ENCODE assay signal across 11 mouse cellular contexts in genomic region chr17:33925406-33926116, GRCm38 (mm10). TPM values are rescaled to one million over a fixed set of nuclear protein-coding genes. Genes with fewer than 3 reads are reported as not detected.
DNase-seq lines count a peak whose midpoint lies in the region; ATAC-seq and TF ChIP-seq lines count a peak whose summit lies in the region.
"Had no signal": no experiment of that assay in that cellular context is flagged by ENCODE, and none has a peak within 500 bp of the region (broad histone marks: within the 10 kb centered on the region; RNA-seq: fewer than 3 reads in every experiment).

No protein-coding gene starts in this region.

- H3K4me3 ChIP-seq in heart, embryonic 10.5 days, result no peak overlapping the region
- no peak overlapping the region for H3K4me3 ChIP-seq in lung, embryonic 14.5 days (ENCODE audit: low read depth, low read length)
- no peak overlapping the region for H3K4me3 ChIP-seq in MEL (ENCODE audit: control insufficient read depth in 1 of 2, insufficient read depth in 1 of 2, low read depth in 2 of 2, low read length in 2 of 2)
- H3K4me3 ChIP-seq in liver, embryonic 14.5 days (ENCODE audit: insufficient read depth in 1 of 2, low read depth in 2 of 2, low read length in 2 of 2), result no peak overlapping the region
- H3K4me3 ChIP-seq: megakaryocyte, embryonic 14.5 days had no signal

- TF ChIP-seq CTCF in lung, embryonic 14.5 days (IDR thresholded peaks at IDR 0.05; ENCODE audit: low read depth), result 0 out of 2 replicates have a peak, but pooled peaks have one; percentile 15
- TF ChIP-seq CTCF in MEL (IDR thresholded peaks at IDR 0.05 in 2 of 3, conservative IDR thresholded peaks at IDR 0.05 in 1 of 3; ENCODE audit: control insufficient read depth in 1 of 3, insufficient read depth in 1 of 3, low read depth in 2 of 3, low read length in 3 of 3, poor library complexity in 1 of 3, severe bottlenecking in 1 of 3), result peak in 2 of 3 experiments; percentile 9 to 37; a peak in 4 of 6 replicates
- peak; percentile 39 for TF ChIP-seq CTCF in liver, embryonic 14.5 days (IDR thresholded peaks at IDR 0.05; ENCODE audit: low read depth)

- H3K9me3 ChIP-seq in heart, embryonic 10.5 days, result no peaks in the 10 kb centered on the region
- no peaks in the 10 kb centered on the region for H3K9me3 ChIP-seq in lung, embryonic 14.5 days (ENCODE audit: low read depth, low read length)
- no peaks in the 10 kb centered on the region for H3K9me3 ChIP-seq in MEL (replicated peaks; ENCODE audit: insufficient read depth, low read length)
- H3K9me3 ChIP-seq in liver, embryonic 14.5 days (ENCODE audit: control insufficient read depth, low read length), result no peaks in the 10 kb centered on the region
- H3K9me3 ChIP-seq: megakaryocyte, embryonic 14.5 days had no signal

- peaks cover 24% of the 10 kb centered on the region for H3K79me2 ChIP-seq in MEL (ENCODE audit: control insufficient read depth, insufficient read depth, low read length, poor library complexity)

- peaks cover 16% of the 10 kb centered on the region for H3K4me1 ChIP-seq in heart, embryonic 10.5 days
- no peaks in the 10 kb centered on the region for H3K4me1 ChIP-seq in lung, embryonic 14.5 days (ENCODE audit: insufficient read depth)
- H3K4me1 ChIP-seq in MEL (ENCODE audit: control insufficient read depth in 1 of 2, insufficient read depth in 2 of 2, low read length in 2 of 2), result peaks cover 2 to 24% of the 10 kb centered on the region in 2 experiments
- peaks cover 4 to 8% of the 10 kb centered on the region in 2 experiments; a peak in 2 of 4 replicates for H3K4me1 ChIP-seq in liver, embryonic 14.5 days (replicated peaks; ENCODE audit: control insufficient read depth in 2 of 2, insufficient read depth in 2 of 2, low read length in 1 of 2)

- no peaks in the 10 kb centered on the region for H3K27me3 ChIP-seq in heart, embryonic 10.5 days (ENCODE audit: insufficient read depth, poor library complexity, severe bottlenecking)
- no peaks in the 10 kb centered on the region for H3K27me3 ChIP-seq in lung, embryonic 14.5 days (ENCODE audit: insufficient read depth, low read length)
- no peaks in the 10 kb centered on the region for H3K27me3 ChIP-seq in MEL (ENCODE audit: control insufficient read depth in 1 of 2, insufficient read depth in 2 of 2, low read length in 2 of 2)
- no peaks in the 10 kb centered on the region for H3K27me3 ChIP-seq in liver, embryonic 14.5 days (ENCODE audit: control insufficient read depth, insufficient read depth, low read length)
- H3K27me3 ChIP-seq: megakaryocyte, embryonic 14.5 days had no signal

- H3K27ac ChIP-seq in heart, embryonic 10.5 days, result no peak overlapping the region
- no peak overlapping the region for H3K27ac ChIP-seq in lung, embryonic 14.5 days (ENCODE audit: low read depth)
- H3K27ac ChIP-seq in MEL (ENCODE audit: control insufficient read depth, low read depth, low read length), result peak overlapping the region; percentile 44; the same call in 1 of the 2 replicates
- no peak overlapping the region for H3K27ac ChIP-seq in liver, embryonic 14.5 days

- TF ChIP-seq EP300 in MEL (IDR thresholded peaks at IDR 0.05; ENCODE audit: low read depth in 1 of 2, low read length in 2 of 2), result no peak
- TF ChIP-seq EP300 in liver, embryonic 14.5 days (IDR thresholded peaks at IDR 0.05; ENCODE audit: low read depth), result no peak

- H3K9ac ChIP-seq in lung, embryonic 14.5 days, result no peak overlapping the region
- no peak overlapping the region for H3K9ac ChIP-seq in MEL (ENCODE audit: control insufficient read depth, low read depth, low read length, poor library complexity, severe bottlenecking)
- no peak overlapping the region for H3K9ac ChIP-seq in liver, embryonic 14.5 days (replicated peaks)

- DNase-seq in heart, adult 11 months, result peak; percentile 92
- no peak for DNase-seq in heart, embryonic 10.5 days (ENCODE audit: low spot score)
- no peak for DNase-seq in lung, embryonic 14.5 days
- no peak for DNase-seq in lung, postnatal 25 days (ENCODE audit: low spot score)
- DNase-seq in MEL (ENCODE audit: low read depth, low spot score), result no peak
- no peak for DNase-seq in liver, embryonic 14.5 days (ENCODE audit: low read depth in 3 of 3, low spot score in 3 of 3)
- DNase-seq in spleen, postnatal 14 days (ENCODE audit: low spot score in 2 of 2), result no peak
- DNase-seq: adrenal gland, postnatal 25 days had no signal

- 79% methylated on average over 21 of the region's 21 CpGs for WGBS in heart, embryonic 10.5 days
- 81% methylated on average over 21 of the region's 21 CpGs for WGBS in lung, embryonic 14.5 days
- 85% methylated on average over 21 of the region's 21 CpGs for WGBS in liver, embryonic 14.5 days (ENCODE audit: insufficient replicate concordance)

- no peak overlapping the region for H3K4me2 ChIP-seq in lung, embryonic 14.5 days
- no peak overlapping the region for H3K4me2 ChIP-seq in liver, embryonic 14.5 days (ENCODE audit: low read depth)

- peaks cover 11% of the 10 kb centered on the region; the same call in 1 of the 2 replicates for H3K36me3 ChIP-seq in heart, embryonic 10.5 days
- peaks cover 6% of the 10 kb centered on the region; the same call in 1 of the 2 replicates for H3K36me3 ChIP-seq in lung, embryonic 14.5 days (ENCODE audit: insufficient read depth)
- H3K36me3 ChIP-seq in MEL (ENCODE audit: control insufficient read depth in 1 of 2, insufficient read depth in 2 of 2, low read length in 2 of 2), result peaks cover 0 to 8% of the 10 kb centered on the region in 2 experiments; a peak in 2 of 4 replicates
- no peaks in the 10 kb centered on the region; the same call in 1 of the 2 replicates for H3K36me3 ChIP-seq in liver, embryonic 14.5 days (replicated peaks; ENCODE audit: control insufficient read depth, insufficient read depth, low read depth)

- no peak for ATAC-seq in lung, embryonic 14.5 days (ENCODE audit: insufficient read depth)
- ATAC-seq in liver, embryonic 14.5 days (ENCODE audit: insufficient read depth), result no peak
- ATAC-seq in megakaryocyte progenitor cell, adult 5-6 weeks (replicated peaks; ENCODE audit: poor library complexity), result no peak
- ATAC-seq: intestine, embryonic 16.5 days had no signal

- TF ChIP-seq POLR2A in MEL (IDR thresholded peaks at IDR 0.05; ENCODE audit: control insufficient read depth in 1 of 2, insufficient read depth in 1 of 2, low read depth in 1 of 2, low read length in 2 of 2, poor library complexity in 1 of 2), result no peak

- TF ChIP-seq RAD21 in MEL (IDR thresholded peaks at IDR 0.05; ENCODE audit: low read depth, low read length), result no peak

RNA-seq across cellular contexts. Expression of gene Rgl2, which starts 3.8 kb away (rescaled TPM):
- 37.1 and 44.2 TPM in 2 replicates for polyA plus RNA-seq in heart, embryonic 10.5 days (2016; fragmentation: Nextera tagmentation; extraction: Ambion mirVana)
- polyA plus RNA-seq in lung, embryonic 14.5 days (2014; fragmentation: Nextera tagmentation; extraction: Ambion mirVana), result 38.2 and 49.1 TPM in 2 replicates
- 19.0 and 24.9 TPM in 2 replicates for total RNA-seq in MEL (2012; rRNA removed)
- 10 to 100 TPM in 1 of 2 experiments, not detected in 1; 43.6 TPM for polyA plus RNA-seq in MEL (2012; ENCODE audit: insufficient read depth in 1 of 2, insufficient read length in 2 of 2, low read depth in 1 of 2, low replicate concordance in 2 of 2, missing spikeins in 1 of 2)
- 17.0 and 19.6 TPM in 2 replicates for polyA plus RNA-seq in liver, embryonic 14.5 days (2012; rRNA removed)
- polyA plus RNA-seq in liver, embryonic 14.5 days (2014; fragmentation: Nextera tagmentation; extraction: Ambion mirVana), result 4.9 and 5.9 TPM in 2 replicates
- total RNA-seq in megakaryocyte progenitor cell, adult 5-6 weeks (2015), result 20.3 and 22.7 TPM in 2 replicates
- total RNA-seq in megakaryocyte progenitor cell, adult 5-6 weeks (2017), result 37.9 and 47.9 TPM in 2 replicates

RNA-seq across cellular contexts. Expression of gene Zbtb22, which starts 9.9 kb away (rescaled TPM):
- 16.0 and 17.3 TPM in 2 replicates for polyA plus RNA-seq in heart, embryonic 10.5 days (2016; fragmentation: Nextera tagmentation; extraction: Ambion mirVana)
- 11.1 and 13.2 TPM in 2 replicates for polyA plus RNA-seq in lung, embryonic 14.5 days (2014; fragmentation: Nextera tagmentation; extraction: Ambion mirVana)
- total RNA-seq in MEL (2012; rRNA removed), result 18.6 and 20.2 TPM in 2 replicates
- polyA plus RNA-seq in MEL (2012; ENCODE audit: insufficient read depth in 1 of 2, insufficient read length in 2 of 2, low read depth in 1 of 2, low replicate concordance in 2 of 2, missing spikeins in 1 of 2), result 10 to 100 TPM in 1 of 2 experiments, not detected in 1; 30.0 TPM
- 10.6 and 12.1 TPM in 2 replicates for polyA plus RNA-seq in liver, embryonic 14.5 days (2012; rRNA removed)
- polyA plus RNA-seq in liver, embryonic 14.5 days (2014; fragmentation: Nextera tagmentation; extraction: Ambion mirVana), result 4.7 and 4.8 TPM in 2 replicates
- total RNA-seq in megakaryocyte progenitor cell, adult 5-6 weeks (2015), result 10.0 and 11.5 TPM in 2 replicates
- 13.3 and 19.2 TPM in 2 replicates for total RNA-seq in megakaryocyte progenitor cell, adult 5-6 weeks (2017)

RNA-seq across cellular contexts. Expression of gene Tapbp, which starts 9.9 kb away (rescaled TPM):
- polyA plus RNA-seq in heart, embryonic 10.5 days (2016; fragmentation: Nextera tagmentation; extraction: Ambion mirVana), result 13.9 and 20.5 TPM in 2 replicates
- polyA plus RNA-seq in lung, embryonic 14.5 days (2014; fragmentation: Nextera tagmentation; extraction: Ambion mirVana), result 30.1 and 31.4 TPM in 2 replicates
- total RNA-seq in MEL (2012; rRNA removed), result 14.7 and 24.3 TPM in 2 replicates
- 10 to 100 TPM in 1 of 2 experiments, not detected in 1; 33.3 TPM for polyA plus RNA-seq in MEL (2012; ENCODE audit: insufficient read depth in 1 of 2, insufficient read length in 2 of 2, low read depth in 1 of 2, low replicate concordance in 2 of 2, missing spikeins in 1 of 2)
- polyA plus RNA-seq in liver, embryonic 14.5 days (2012; rRNA removed), result 10.4 and 10.6 TPM in 2 replicates
- polyA plus RNA-seq in liver, embryonic 14.5 days (2014; fragmentation: Nextera tagmentation; extraction: Ambion mirVana), result 24.0 and 28.7 TPM in 2 replicates
- 51.0 and 56.8 TPM in 2 replicates for total RNA-seq in megakaryocyte progenitor cell, adult 5-6 weeks (2015)
- 47.6 and 48.0 TPM in 2 replicates for total RNA-seq in megakaryocyte progenitor cell, adult 5-6 weeks (2017)

RNA-seq across cellular contexts. Expression of gene Pfdn6, which starts 14.6 kb away (rescaled TPM):
- 161 and 198 TPM in 2 replicates for polyA plus RNA-seq in heart, embryonic 10.5 days (2016; fragmentation: Nextera tagmentation; extraction: Ambion mirVana)
- polyA plus RNA-seq in lung, embryonic 14.5 days (2014; fragmentation: Nextera tagmentation; extraction: Ambion mirVana), result 142 and 145 TPM in 2 replicates
- total RNA-seq in MEL (2012; rRNA removed), result 189 and 239 TPM in 2 replicates
- 100 to 1,000 TPM in 1 of 2 experiments, not detected in 1; 222 TPM for polyA plus RNA-seq in MEL (2012; ENCODE audit: insufficient read depth in 1 of 2, insufficient read length in 2 of 2, low read depth in 1 of 2, low replicate concordance in 2 of 2, missing spikeins in 1 of 2)
- polyA plus RNA-seq in liver, embryonic 14.5 days (2012; rRNA removed), result 36.8 and 62.4 TPM in 2 replicates
- 103 TPM in 2 replicates for polyA plus RNA-seq in liver, embryonic 14.5 days (2014; fragmentation: Nextera tagmentation; extraction: Ambion mirVana)
- total RNA-seq in megakaryocyte progenitor cell, adult 5-6 weeks (2015), result 124 and 132 TPM in 2 replicates
- 144 and 218 TPM in 2 replicates for total RNA-seq in megakaryocyte progenitor cell, adult 5-6 weeks (2017)

RNA-seq across cellular contexts. Expression of gene Wdr46, which starts 14.9 kb away (rescaled TPM):
- polyA plus RNA-seq in heart, embryonic 10.5 days (2016; fragmentation: Nextera tagmentation; extraction: Ambion mirVana), result 35.8 and 48.1 TPM in 2 replicates
- polyA plus RNA-seq in lung, embryonic 14.5 days (2014; fragmentation: Nextera tagmentation; extraction: Ambion mirVana), result 29.5 and 37.2 TPM in 2 replicates
- 97.6 and 100 TPM in 2 replicates for total RNA-seq in MEL (2012; rRNA removed)
- polyA plus RNA-seq in MEL (2012; ENCODE audit: insufficient read depth in 1 of 2, insufficient read length in 2 of 2, low read depth in 1 of 2, low replicate concordance in 2 of 2, missing spikeins in 1 of 2), result 100 to 1,000 TPM in 1 of 2 experiments, not detected in 1; 131 TPM
- 17.3 and 18.9 TPM in 2 replicates for polyA plus RNA-seq in liver, embryonic 14.5 days (2012; rRNA removed)
- polyA plus RNA-seq in liver, embryonic 14.5 days (2014; fragmentation: Nextera tagmentation; extraction: Ambion mirVana), result 8.0 and 11.6 TPM in 2 replicates
- 43.7 and 53.1 TPM in 2 replicates for total RNA-seq in megakaryocyte progenitor cell, adult 5-6 weeks (2015)
- total RNA-seq in megakaryocyte progenitor cell, adult 5-6 weeks (2017), result 64.4 and 65.4 TPM in 2 replicates
